Mouse (Mus musculus) monocyte, adult 5-6 weeks (primary cell): ENCODE data around the gene Fbp2. TPM values are rescaled to one million over a fixed set of nuclear protein-coding genes. Genes with fewer than 3 reads are reported as not detected.

Source experiments
- ATAC-seq: fragments of 153-309, 156-312 bp; replicated peaks from 2 replicates; pipeline ENCODE4 v1.8.0; 2017; ENCODE audit warnings: mild to moderate bottlenecking; ENCODE audit not compliant: low TSS enrichment, insufficient number of reproducible peaks, severe bottlenecking, poor library complexity, low FRiP score
- total RNA-seq: library from RNA; stranded (forward); fragments of 200-1000, 200-491, 200-594 nt; gene quantifications from 3 replicates; pipeline ENCODE4 v1.2.3, GENCODE M21; 2017

The Fbp2 gene
- total RNA-seq: not detected in 3 replicates

- no peak for ATAC-seq
Observed at GRCm38 (mm10) chr13:62857941-62858915, at the start of gene Fbp2. Gene Fbp2 (minus strand): TSS chr13:62858422.

DNA sequence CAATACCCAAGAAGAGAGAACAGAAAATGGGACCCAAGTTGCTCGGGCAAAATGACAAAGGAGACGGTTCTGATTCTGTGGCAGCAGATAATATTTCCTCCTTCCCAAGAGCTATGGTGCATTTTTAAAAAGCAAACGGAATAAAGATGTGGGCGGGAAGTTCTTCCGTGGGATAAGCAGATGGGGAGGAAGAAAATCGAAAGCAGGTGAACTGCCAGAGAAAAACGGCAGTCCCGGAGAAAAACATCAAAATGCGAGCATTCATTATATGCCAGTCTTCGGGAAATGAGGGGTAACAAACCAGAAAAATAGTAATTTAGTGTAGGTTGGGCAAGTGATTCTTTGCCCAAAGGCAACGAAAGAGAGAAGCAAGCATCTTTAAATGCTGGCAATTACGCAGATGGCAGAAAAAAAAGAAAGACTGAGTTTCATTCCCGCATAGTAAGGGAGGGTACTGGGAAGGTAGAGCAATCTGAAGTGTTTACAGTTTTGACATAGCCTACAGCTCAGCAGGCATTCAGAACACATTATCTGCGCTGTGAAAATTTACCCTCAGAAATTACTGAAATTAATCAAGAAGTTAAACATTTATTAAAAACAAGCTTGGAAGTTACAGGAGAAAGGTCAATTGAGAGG, 49.4 kb upstream of the Fbp2 start:
- no peak for ATAC-seq

DNA sequence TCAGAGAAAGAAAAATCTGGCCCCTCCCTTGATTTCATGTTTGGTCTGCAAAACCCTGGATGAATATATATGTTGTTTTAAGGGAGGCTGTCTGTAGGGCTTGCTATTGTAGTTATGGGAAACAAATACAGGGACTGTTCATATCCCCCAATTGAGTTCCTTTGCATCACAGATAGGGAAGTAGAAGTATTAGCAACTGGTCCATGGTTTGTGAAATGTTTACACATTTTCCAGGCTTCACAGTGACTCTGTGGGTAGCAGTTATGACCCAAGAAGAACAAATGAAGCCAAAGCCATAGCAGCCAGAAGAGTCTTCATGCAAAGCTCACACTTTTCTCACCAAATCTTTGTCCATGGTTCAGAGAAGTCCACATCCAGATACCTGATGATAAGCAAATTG, 42.9 kb upstream of the Fbp2 start:
- ATAC-seq: no peak

DNA sequence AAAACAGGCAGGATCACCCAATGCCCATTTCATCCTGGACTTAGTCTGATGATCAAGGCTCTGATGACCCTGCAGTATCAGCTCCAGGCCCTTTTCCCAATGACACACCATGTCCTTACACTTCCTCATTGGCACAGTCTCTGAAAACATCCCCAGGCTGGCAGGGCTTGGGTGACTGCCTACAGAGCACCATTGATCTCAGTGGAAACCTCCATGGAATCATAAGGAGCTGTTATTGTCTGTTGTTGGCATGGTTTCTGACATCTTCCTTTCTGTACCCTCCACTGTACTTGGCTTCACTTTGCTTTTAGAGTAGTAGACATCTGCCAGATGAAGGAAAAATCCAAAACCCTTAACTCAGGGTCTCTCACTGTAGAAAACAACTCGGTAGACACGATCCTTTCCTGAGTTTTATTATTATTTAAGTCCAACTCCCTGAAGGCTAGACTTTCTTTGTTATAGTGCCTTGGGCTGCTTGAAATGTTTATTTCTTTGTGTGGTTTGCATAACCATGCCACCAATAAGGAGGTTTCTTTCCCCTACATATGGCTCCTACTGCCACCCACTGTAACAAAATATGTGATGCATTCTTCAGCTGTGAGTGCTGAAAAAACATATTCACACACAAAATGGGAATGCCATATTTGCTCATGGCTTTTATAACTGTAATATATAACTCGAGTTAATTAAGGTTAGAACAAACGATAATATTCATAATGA, 39.9 kb upstream of the Fbp2 start:
- no peak for ATAC-seq

DNA sequence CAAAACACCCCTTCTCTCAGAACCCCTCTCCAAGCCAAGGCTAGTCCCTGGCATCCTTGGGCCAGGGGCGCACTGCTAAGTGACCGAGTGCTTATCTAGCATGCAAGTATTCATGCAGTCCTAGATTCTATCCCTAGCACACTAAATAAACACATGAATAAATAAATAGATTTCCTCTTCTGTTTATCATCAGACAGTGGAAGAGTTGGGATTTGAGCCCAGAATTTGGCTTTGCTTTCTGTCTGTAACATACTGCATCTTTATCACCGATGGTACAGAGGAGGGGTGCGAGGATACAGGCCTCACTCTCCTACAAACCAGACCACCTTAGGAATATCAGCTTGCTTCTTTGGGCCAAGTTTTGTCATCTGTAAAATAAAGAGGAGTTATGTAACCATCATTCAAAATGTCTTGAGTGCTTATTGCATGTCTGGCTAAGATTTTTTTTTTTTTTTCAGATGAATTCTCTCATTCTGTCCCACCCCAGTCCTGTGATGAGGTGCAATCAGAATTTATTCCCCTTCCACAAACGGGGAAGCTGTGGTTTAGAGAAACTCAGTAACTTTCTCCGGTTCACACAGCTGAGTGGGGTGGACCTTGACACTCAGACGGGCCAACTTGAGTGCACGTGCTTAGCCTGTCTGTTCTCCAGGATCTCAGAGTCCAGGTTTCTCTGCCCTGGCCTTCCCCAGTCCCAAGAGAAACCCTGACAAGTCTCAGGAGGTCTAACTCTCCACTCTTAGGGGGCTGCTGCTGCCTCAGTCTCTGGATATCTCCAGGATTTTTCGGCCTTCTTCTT, 35.0 kb upstream of the Fbp2 start:
- no peak for ATAC-seq

GRCm38 (mm10) chr13:62889311-62889710, 31.1 kb upstream of the Fbp2 start:
- ATAC-seq: no peak

- 0 out of 2 replicates have a peak, but pooled peaks have one; percentile 9 for ATAC-seq
Observed at GRCm38 (mm10) chr13:62887712-62888441, 29.7 kb upstream of the Fbp2 start, which contains the start of gene Fbp1. Gene Fbp1 (minus strand): TSS chr13:62888282.

GRCm38 (mm10) chr13:62884536-62884935, 26.3 kb upstream of the Fbp2 start:
- no peak for ATAC-seq

DNA sequence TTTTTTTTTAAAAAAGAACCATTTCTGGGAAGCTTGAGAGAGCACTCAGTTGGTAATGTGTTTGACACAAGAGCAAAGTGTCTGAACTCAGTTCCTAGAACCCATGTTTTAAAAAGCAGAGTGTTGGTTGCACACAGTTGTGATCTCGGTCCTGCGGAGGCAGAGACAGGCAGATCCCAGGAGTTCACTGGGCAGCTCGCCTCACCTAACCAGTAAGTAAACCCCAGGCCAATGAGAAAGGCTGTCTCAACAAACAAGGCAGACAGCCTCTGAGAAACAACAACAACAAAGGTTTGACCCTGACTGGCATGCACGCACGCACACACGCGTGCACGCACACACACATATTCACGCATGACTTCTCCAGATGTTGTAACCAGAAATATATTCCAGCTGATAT, 25.7 kb upstream of the Fbp2 start:
- ATAC-seq: no peak

- ATAC-seq: no peak
Observed at GRCm38 (mm10) chr13:62883436-62883835, 25.2 kb upstream of the Fbp2 start.

DNA sequence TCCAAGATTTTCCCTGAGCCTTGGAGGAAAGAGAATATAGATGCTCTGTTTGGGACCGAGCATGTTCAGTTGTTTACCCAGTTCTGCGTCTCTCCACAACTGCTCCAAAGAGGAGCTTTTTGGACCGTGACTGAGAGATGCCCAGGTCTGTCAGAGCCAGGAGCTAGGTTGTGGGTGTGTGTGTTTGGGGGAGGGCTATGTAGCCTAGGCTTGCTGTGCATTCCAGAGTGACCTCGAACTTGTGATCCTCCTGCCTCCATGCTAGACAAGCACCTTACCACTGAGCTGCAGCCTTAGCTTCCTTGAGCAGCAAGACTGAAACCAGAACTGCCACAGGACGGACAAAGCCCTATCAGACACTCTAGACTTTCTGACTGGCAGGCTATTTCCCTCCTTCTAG, 24.6 kb upstream of the Fbp2 start:
- ATAC-seq: no peak

- no peak for ATAC-seq
Observed at GRCm38 (mm10) chr13:62881336-62881735, 23.1 kb upstream of the Fbp2 start.

DNA sequence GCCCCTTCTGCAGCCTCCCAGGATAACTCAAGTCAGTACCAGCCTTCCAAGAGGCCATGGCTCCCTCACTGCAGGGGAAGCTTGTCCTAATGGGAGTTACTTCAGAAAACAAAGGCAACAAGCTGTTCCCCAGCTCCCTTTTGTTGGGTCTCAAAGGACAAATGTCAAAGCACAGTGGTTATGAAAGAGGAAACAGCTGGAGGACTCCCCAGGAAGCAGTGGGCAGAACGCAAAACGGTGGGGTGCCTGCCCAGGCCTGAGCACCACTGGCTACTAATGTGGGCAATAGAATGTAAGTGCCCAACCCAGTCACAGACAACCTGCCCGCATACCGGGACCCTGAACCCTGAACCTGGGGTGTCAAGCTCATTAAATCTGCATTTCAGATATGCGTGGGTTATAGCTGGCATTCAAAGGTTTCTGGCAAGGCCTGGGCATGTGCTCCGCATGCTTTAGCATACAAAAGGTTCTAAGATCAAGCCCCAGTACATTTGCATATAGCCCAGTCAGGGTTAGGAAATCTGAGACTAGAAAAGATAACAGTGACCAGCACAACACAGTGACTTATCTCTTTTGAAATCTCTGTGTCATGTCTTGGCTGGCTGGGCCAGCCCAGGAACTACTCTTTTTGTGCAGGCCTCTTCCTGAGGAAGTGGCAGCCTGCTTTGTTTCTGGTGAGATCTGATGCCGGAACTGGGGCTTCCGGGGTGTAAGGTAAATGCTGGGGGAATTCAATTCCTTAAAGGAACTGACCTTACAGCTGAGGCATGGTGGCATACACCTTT, 21.8 kb upstream of the Fbp2 start:
- peak; percentile 66 for ATAC-seq

DNA sequence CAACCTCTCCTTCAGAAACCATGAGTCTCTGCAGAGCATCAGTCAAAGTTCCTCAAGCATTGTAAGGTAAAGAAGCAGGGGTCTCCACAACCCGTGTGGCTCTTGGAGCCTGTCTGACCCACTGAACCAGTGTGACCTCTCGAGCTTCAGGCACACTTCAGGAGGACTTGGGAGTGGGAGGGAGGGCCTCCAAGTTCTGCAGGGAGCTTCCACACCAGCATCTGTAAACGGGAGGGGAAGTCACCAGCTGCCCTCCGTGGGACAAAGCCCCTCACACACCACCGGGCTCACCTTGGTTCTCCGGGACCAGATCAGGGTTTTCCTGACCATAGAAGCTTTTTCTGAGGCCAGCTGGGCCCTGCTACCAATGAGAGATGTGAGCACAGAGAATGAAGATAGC, 21.2 kb upstream of the Fbp2 start:
- no peak for ATAC-seq

DNA sequence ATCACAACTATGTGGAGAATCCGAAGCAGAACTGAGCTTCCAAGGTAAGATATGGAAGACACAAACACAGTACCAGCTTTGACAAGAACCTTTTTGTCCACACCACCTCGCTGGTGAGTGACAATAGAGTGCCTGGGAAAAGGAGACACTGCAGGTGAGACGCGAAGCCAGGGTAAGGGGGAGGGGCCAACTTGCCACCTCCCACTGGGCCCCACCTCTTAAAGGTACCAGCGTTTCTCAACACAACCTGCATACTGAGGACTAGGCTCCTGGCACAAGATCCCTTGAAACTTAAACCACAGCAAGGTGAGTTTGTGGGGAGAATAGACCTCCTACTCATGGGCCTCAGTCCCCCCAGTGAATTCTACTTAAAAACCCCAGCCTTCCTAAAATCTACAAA, 19.0 kb upstream of the Fbp2 start:
- ATAC-seq: no peak

DNA sequence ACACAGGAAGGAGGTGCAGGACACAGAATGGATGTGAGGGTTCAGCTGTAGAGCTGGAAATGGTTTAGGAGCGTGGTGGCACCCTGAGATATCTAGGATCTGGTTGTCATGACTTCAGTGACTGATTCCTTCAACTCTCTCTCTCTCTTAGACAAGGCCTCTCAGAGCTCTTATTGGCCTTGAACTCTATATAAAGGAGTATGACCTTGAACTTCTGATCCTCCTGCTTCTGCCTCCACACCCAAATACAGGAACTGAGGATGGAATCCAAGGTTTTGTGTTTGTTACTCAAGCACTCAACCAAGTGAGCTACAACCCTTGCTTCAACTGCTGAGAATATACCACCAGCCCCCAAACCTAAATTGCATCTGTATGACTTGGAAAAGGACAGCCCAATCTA, 17.9 kb upstream of the Fbp2 start:
- no peak for ATAC-seq

DNA sequence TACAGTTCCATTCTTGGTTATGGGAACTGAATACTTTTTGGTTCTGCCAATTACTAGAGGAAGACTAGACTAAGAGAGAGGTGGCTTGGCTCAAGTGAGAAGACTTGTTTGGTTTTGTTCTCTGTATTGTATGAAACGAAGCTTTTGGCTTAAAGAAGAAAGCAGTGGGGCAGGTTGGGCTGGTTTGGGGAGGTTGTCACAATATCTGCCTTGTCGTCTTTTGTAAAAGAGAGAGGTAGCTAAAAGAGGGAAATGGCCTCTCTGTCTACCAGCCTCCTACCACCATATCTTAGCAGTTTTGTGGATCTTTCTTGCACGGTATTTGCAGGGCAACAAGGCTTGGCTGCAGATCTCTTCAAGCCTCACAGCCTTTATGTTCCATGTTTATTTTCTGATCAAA, 14.0 kb upstream of the Fbp2 start:
- no peak for ATAC-seq
